Mouse (Mus musculus) ES-E14 (cell line): ENCODE measurements around the gene Rpp14.
A peak's percentile ranks its signal among the peaks of the same experiment; 100 is the strongest.

Experiments used
- HCFC1 ChIP-seq: IDR thresholded peaks from 2 replicates; pipeline ENCODE4 v1.6.1; 2012; ENCODE audit warnings: low read length, inconsistent platforms, borderline replicate concordance; ENCODE audit not compliant: insufficient read depth
- MAFK ChIP-seq: IDR thresholded peaks from 2 replicates; pipeline ENCODE4 v1.6.1; 2014; ENCODE audit warnings: mild to moderate bottlenecking, low read depth, low read length, inconsistent platforms; ENCODE audit not compliant: insufficient read depth

DNA sequence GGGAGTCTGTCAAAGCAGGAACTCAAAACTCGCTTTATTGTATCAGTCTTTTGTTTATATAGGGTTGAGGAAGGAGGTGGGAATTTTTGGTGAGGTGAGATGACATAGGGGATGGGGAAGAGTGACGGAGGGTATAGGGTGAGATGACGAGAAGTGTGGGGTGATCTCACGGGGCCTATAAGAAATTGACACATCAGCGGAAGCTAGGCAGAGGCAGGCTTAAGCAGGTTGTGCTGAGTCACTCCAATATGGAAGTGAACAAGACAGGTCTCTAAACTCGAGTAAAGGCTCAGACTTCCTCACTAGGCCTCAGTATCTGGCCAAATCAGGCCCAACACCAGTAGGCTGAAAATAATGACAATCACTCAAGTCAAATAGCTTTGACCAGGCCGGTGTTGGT is 20.2 kb upstream of the Rpp14 start:
- TF ChIP-seq MAFK (0 out of 2 replicates have a peak, but pooled peaks have one; percentile 37), HCFC1 (no peak)
